Mouse (Mus musculus) large intestine, adult 2 months (tissue): ENCODE measurements around the gene Tns2. TPM values are rescaled to one million over a fixed set of nuclear protein-coding genes. Genes with fewer than 3 reads are reported as not detected.

Experiments used
- DNase-seq: peaks from one replicate; pipeline ENCODE4 v3.0.0-alpha.2; 2012; ENCODE audit warnings: low read depth, low spot score
- WGBS: fragments of 180-500 bp; shearing (Covaris S2); methylation state at CpG from one replicate; pipeline ENCODE4 v1.1.7; 2018; 5-methylcytosine and 5-hydroxymethylcytosine counted together
- polyA plus RNA-seq: library from polyadenylated mRNA; depleted of rRNA; stranded (reverse); fragments of >200 nt; gene quantifications from 2 replicates; pipeline ENCODE4 v1.2.3, GENCODE M21; 2012

Gene Tns2
- polyA plus RNA-seq, 1 experiment = 45.5 TPM

- WGBS = 47% methylated on average over 13 of the region's 13 CpGs
- DNase-seq = no peak
These were observed 7.7 kb downstream of the Tns2 start for GRCm38 (mm10) chr15:102107689-102108573.

DNA sequence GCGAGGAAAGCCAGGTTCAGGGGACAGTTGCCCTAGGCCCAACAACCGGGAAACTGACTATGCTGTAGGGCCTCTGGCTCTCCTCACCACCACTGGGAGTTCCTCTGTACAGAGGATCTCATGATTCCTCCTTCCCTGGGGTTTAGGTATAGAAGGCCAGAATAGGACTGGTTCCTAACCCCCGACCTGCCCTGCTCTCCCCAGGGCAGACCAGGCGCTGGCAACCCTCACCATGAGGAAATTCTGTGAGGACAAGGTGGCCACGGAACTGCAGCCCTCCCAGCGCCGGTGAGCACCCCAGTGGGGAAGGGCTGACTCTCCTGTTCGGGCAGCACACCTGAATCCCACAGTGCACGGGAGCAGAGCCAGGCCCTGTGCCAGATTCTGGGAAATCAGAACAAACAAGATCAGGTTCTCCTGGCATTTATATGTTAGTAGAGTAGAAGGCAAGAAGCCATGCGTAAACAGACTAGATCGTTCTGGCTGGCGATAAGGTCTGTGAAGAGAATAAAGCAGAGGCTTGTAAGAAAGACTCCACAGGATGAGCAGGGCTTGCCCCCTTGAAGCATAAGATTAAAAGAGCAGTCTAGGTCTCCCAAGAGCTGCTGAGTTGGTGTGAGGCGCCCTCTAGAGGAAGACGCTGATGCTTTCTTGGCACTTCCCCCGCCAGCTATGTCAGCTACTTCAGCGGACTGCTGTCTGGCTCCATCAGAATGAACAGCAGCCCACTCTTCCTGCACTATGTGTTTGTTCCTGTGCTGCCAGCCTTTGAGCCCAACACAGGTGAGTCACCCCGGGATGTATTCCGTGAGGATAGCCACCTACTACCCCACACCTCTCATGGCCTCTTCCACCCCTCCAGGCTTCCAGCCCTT, 8.7 kb downstream of the Tns2 start:
- WGBS = 39% methylated on average over 18 of the region's 18 CpGs
- DNase-seq = no peak

DNA sequence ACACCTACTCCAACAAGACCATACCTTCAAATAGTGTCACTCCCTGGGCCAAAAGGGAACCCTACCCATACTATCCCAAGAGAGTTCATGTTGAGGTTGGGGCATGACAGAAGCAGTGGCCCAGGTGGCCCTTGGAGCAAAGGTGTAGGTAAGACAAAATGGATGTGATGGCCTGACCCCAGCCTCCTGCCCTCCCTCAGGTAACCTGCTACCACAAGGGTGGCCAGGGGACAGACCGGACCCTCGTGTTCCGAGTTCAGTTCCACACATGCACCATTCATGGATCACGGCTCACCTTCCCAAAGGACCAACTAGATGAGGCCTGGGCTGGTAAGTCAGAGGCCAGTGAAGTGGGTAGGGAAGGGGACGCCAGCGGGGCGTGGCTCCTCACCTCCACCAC, 10.1 kb downstream of the Tns2 start:
- 89% methylated on average over 7 of the region's 7 CpGs for WGBS
- no peak for DNase-seq

DNA sequence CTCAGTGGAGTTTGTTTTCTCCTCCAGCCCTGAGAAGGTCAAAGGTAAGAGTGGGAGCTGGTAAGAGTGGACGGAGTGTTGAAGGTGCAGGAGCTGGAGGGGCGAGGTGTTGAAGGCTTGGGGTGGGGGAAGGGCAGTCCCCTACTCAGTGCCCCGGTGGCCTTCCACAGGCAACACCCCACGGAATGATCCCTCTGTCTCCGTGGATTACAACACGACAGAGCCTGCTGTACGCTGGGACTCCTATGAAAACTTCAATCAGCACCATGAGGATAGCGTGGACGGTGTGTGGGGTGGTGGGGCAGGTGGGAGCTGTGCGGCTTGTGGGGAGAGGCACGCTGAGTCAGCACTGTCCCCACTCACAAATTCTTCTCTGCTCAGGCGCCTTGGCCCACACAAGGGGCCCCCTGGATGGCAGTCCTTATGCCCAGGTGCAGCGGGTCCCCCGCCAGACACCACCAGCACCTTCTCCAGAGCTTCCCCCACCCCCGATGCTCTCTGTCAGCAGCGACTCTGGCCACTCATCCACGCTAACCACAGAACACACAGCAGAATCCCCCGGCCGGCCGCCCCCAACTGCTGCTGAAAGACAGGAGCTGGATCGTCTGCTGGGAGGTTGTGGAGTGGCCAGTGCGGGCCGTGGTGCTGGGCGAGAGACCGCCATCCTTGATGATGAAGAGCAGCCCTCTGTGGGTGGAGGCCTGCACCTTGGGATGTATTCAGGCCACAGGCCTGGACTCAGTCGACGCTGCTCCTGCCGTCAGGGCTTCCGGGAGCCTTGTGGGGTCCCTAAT, 10.7 kb downstream of the Tns2 start:
- DNase-seq = no peak
- 86% methylated on average over 29 of the region's 29 CpGs for WGBS

DNA sequence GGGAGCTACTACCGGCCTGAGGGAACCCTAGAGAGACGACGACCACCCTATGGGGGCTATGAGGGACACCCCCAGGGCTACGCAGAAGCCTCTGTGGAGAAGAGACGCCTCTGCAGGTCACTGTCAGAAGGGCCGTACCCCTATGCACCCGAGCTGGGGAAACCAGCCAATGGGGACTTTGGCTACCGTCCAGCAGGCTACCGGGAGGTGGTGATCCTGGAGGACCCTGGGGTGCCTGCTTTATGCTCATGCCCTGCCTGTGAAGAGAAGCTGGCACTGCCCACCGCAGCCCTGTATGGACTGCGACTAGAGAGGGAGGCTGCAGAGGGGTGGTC, 11.2 kb downstream of the Tns2 start:
- DNase-seq = no peak
- 83% methylated on average over 11 of the region's 11 CpGs for WGBS

- 89% methylated on average over 6 of the region's 6 CpGs for WGBS
- DNase-seq = no peak
These were observed 12.0 kb downstream of the Tns2 start for GRCm38 (mm10) chr15:102112181-102112580.

DNA sequence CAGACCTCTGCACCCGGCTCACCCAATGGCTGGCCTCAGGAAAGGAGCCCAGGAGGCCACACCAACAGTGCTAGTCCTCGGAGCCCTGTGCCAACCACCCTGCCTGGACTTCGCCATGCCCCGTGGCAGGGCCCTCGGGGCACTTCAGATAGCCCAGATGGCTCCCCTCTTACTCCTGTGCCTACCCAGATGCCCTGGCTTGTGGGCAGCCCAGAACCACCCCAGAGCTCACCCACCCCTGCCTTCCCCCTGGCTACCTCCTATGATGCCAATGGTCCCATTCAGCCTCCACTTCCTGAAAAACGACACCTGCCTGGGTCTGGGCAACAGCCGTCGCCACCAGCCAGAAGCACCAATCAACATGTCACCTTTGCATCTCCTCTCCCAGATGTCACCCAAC, 12.6 kb downstream of the Tns2 start:
- DNase-seq = no peak
- 74% methylated on average over 8 of the region's 8 CpGs for WGBS

DNA sequence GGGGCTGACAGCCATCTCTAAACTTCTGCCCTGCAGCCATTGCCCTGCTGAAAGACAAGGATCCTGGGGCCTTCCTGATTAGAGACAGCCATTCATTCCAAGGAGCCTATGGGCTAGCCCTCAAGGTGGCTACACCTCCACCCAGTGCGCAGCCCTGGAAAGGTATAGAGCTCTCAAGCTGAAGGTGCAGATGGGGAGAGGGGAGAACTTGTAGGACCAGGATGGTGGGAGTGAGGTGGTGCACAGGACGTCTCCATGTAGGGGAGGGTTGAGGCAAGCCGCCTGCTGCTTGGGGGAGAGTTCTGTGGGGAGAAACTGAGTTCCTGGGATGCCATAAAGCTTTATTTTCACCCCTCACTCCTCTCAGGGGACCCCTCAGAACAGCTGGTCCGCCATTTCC, 13.5 kb downstream of the Tns2 start:
- DNase-seq = no peak
- WGBS = 93% methylated on average over 4 of the region's 4 CpGs

DNA sequence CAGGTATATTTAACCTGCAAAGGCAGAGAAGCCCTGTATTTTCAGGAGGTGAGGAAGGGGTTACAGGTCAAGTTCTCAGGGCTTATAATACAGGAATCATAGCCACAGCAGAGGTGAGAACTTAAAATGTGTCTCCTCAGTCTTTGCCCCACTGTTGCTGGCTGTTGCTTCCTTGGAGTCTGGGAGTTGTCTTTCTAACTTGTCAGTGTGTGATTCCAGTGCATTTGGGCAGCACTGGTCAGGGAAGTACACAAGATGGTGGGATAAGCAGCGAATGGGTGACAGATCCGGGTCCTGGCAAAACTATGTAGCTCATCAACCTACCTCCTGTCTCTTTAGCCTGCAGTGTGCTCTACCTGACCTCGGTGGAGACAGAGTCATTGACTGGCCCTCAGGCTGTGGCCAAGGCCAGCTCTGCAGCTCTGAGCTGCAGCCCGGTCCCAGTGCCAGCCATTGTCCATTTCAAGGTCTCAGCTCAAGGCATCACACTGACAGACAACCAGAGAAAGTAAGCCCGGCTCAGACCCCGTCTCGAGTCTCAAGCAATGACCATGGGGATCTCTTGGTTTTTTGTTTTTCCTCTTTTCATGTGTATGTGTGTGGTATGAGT, 14.5 kb downstream of the Tns2 start:
- no peak for DNase-seq
- WGBS = 82% methylated on average over 7 of the region's 7 CpGs

DNA sequence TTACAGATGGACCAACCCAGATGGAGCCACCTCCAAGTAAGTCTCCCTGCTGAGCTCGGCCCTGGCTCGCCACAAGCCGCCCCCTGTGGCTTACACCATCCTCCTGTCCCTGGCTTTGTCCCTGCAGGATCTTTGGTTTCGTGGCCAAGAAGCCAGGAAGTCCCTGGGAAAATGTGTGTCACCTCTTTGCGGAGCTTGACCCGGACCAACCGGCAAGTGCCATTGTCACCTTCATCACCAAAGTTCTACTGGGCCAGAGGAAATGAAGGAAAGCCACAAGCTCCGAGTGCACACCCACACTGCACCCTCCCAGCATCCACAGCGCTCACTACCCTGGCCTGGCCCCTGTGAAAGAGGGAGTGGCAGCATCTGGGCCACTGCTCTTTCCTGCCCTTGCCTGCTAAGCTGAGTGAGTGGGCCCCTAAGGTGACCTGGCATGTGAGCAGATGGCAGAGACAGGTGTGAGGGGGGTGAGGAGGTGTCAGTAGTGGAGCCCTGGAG, 15.6 kb downstream of the Tns2 start:
- DNase-seq = no peak
- 70% methylated on average over 9 of the region's 9 CpGs for WGBS

GRCm38 (mm10) chr15:102116753-102117415, 16.7 kb downstream of the Tns2 start:
- WGBS = 77% methylated on average over 11 of the region's 11 CpGs
- DNase-seq = no peak

DNA sequence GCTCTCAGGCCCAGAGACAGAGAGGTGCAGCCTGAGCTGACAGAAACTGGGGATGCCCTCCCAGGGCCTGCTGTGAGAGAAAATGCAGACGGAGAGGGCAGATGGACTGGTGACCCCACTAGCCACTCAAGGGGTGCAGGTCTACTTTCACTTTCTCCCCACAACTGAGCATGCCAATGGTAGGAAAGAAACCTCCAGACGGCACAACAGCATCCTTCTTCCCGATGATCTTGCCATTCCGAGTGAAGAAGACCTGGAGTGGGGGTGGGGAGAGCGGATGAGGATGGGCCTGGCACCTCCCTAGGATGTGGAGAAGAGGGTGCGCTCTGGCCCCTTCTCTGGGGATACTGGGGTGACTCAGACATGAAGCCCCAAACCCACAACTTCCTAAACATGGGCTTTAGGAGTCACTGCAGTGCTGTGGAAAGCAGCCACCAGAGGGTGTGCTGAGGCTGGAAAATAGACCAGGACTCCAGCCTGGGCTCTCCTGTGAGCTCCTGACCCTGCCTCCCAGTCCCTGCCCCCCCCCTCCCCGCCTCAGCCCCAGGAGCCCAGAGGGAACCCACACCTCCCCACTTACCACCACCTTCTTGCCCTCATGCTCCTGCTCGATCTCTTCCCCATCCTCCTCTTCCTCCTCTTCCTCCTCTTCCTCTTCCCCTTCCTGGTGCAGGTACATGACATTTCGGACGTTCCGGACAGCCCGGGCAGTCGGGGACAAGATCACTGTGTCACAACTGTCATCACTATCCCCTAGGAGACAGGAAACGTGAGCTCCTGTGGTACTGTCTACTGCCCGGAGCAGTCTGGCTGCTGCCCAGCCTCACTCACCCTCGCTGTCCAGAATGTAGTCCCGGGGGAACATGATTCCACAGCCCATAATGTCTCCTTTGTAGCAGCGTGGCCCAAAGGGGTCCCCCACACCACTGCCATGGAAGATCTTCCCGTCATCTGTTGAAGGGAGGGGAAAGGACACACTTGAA, 17.5 kb downstream of the Tns2 start:
- WGBS = 79% methylated on average over 19 of the region's 19 CpGs
- no peak for DNase-seq

DNA sequence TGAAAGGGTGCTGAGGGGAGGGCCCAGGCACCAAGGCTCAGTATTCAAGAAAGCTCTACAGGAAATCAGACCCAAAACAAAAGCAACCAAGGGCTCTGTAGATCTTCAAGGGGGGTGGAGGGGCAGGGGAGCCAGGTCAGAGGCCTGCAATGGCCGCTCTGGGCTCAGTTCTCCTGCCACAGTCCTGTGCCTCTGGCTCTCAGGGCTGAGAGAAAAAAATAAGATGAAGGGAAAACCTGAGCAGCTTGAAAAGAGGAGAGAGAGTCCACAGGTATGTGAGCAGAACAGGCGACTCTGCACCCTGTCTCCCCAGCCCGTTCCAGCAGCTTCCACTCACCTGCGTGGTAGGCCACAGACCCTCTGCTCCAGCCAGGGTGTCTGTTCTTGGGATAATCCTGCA, 18.4 kb downstream of the Tns2 start:
- DNase-seq = no peak
- 90% methylated on average over 4 of the region's 4 CpGs for WGBS

DNA sequence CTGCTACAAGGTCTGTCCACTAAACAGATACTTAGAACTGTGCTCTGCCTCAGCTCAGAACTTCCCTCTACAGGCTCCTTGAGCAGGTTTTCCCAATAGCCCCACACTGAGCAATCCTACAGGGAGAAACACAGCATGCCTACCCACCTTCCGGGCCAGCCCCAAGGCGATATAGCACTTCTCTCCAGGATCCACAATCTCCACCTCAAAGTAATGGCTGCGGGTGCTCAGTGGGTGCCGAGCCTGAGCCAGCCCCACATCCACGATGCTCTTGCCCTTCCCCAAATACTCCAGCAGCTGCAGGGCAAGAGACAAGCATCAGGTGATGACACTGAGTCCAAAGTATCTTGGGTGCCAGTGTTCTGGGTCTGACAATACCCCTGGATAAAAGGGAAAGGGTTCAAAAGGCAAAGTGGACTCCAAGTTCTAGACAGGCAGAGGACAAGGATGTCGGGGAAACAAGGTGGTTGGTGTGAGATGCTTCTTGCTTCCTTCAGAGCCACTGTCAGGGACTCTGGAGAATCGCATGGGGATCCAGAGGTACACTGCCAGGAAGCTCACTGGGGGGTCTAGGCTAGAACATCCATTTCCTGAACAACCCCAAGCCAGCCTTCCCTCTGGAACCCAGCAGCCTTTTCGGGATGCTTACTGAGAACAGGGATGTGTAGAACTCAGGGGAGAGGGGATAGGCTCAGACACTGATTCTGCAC, 19.1 kb downstream of the Tns2 start:
- 88% methylated on average over 8 of the region's 8 CpGs for WGBS
- DNase-seq = no peak

GRCm38 (mm10) chr15:102119831-102120170, 19.6 kb downstream of the Tns2 start:
- 58% methylated on average over 2 of the region's 2 CpGs for WGBS

GRCm38 (mm10) chr15:102120530-102120929, 20.3 kb downstream of the Tns2 start:
- 82% methylated on average over 5 of the region's 5 CpGs for WGBS
- no peak for DNase-seq

More at GRCm38 (mm10) chr15:102119831-102120170, 19.6 kb downstream of the Tns2 start:
- DNase-seq = no peak

- no peak for DNase-seq
- WGBS = 29% methylated on average over 2 of the region's 2 CpGs
These were observed 26.1 kb downstream of the Tns2 start for GRCm38 (mm10) chr15:102126303-102126702.
